Mouse (Mus musculus): ENCODE measurements around the gene Bsn. TPM values are rescaled to one million over a fixed set of nuclear protein-coding genes. Genes with fewer than 3 reads are reported as not detected.

Gene Bsn
- polyA plus RNA-seq, 1 experiment from 2014 or later = 4.4 TPM

DNA sequence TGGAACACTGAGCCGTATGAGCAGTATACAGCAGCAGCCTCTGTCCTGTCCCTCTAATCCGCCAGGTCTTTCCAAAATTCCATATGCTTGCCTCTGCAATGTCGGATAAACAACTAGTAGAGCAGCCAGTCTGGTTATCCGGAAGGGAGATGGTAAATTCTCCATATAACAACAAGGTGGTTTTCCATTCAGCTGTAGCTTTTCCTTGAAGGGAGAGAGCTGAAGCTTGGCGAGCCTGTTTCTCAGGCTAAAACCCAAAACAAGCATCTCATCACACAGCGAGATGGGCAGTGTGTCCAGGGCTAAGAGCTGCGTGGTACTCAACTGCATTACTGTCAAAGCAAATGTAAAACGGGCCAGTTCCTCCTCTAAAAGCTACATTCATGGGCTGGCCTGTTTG is 1.7 kb downstream of the Bsn start:
- Histone ChIP-seq H3K36me3 (ENCODE audit: control insufficient read depth, insufficient read depth, low read length) (no peaks in the 10 kb centered on the region), H3K4me1 (replicated peaks; ENCODE audit: control insufficient read depth, insufficient read depth, low read length) (no peaks in the 10 kb centered on the region), H3K27me3 (ENCODE audit: control insufficient read depth, insufficient read depth, low read length) (no peaks in the 10 kb centered on the region), H3K9me3 (ENCODE audit: control insufficient read depth, low read length) (no peaks in the 10 kb centered on the region), H3K27ac (ENCODE audit: low read depth, low read length) (no peak overlapping the region), H3K9ac (ENCODE audit: low read depth, low read length) (no peak overlapping the region), H3K4me2 (replicated peaks; ENCODE audit: low read depth, low read length) (no peak overlapping the region), H3K4me3 (ENCODE audit: low read depth, low read length) (no peak overlapping the region)
- 82% methylated on average over 8 of the region's 8 CpGs for WGBS
- no peak for ATAC-seq (ENCODE audit: low FRiP score)
- DNase-seq (ENCODE audit: low spot score) = no peak

DNA sequence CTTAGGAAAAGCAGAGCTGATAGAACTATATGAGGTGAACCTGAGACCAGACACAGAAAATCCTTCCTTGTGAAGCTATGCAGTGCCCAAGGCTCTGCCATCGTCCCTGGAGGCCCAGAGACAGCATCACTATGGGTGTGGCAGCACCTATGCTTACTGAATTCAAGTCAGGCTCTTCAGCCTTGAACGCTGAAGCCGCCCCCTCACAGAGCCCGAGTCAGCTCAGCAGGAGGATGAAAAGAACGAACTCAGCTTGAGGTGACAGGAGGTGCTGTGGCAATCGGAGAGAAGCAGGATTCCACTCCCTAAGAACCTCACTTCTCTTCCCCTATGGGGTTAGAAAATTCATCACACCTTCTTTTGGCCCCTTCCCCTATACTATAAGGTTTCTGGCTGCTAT is 2.6 kb downstream of the Bsn start:
- no peak overlapping the region for H3K9ac ChIP-seq (ENCODE audit: low read depth, low read length)
- 44% methylated on average over 6 of the region's 6 CpGs for WGBS
- no peak overlapping the region for H3K4me2 ChIP-seq (replicated peaks; ENCODE audit: low read depth, low read length)
- DNase-seq (ENCODE audit: low spot score) (no peak), ATAC-seq (ENCODE audit: low FRiP score) (no peak)
- H3K9me3 ChIP-seq (ENCODE audit: control insufficient read depth, low read length) = no peaks in the 10 kb centered on the region
- no peaks in the 10 kb centered on the region for H3K27me3 ChIP-seq (ENCODE audit: control insufficient read depth, insufficient read depth, low read length)
- no peak overlapping the region for H3K4me3 ChIP-seq (ENCODE audit: low read depth, low read length)
- H3K27ac ChIP-seq (ENCODE audit: low read depth, low read length) = no peak overlapping the region
- no peaks in the 10 kb centered on the region for H3K36me3 ChIP-seq (ENCODE audit: control insufficient read depth, insufficient read depth, low read length)
- H3K4me1 ChIP-seq (replicated peaks; ENCODE audit: control insufficient read depth, insufficient read depth, low read length) = no peaks in the 10 kb centered on the region

DNA sequence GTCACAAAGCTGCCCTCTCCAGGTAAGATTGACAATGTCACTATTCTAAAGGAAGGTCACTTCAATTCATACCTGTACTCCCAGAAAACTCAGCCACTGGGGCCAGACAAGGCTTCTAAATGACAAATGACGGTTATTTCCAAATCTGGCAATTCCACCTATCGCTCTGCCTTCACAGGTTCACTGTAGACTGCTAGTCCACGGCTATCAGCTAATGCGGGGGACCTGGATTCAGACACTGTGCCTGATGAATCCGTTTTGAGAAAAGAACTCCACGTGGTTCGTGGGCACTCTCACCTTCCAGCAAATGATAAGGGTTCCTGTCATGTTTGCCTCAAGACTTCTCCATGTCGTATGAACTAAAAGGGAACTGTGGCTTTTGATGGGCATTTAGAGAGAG is 4.4 kb downstream of the Bsn start:
- H3K9ac ChIP-seq (ENCODE audit: low read depth, low read length) = no peak overlapping the region
- no peaks in the 10 kb centered on the region for H3K4me1 ChIP-seq (replicated peaks; ENCODE audit: control insufficient read depth, insufficient read depth, low read length)
- WGBS = 82% methylated on average over 8 of the region's 8 CpGs
- no peak for ATAC-seq (ENCODE audit: low FRiP score)
- H3K36me3 ChIP-seq (ENCODE audit: control insufficient read depth, insufficient read depth, low read length) = no peaks in the 10 kb centered on the region
- no peaks in the 10 kb centered on the region for H3K9me3 ChIP-seq (ENCODE audit: control insufficient read depth, low read length)
- no peak overlapping the region for H3K27ac ChIP-seq (ENCODE audit: low read depth, low read length)
- H3K4me2 ChIP-seq (replicated peaks; ENCODE audit: low read depth, low read length) = no peak overlapping the region
- no peak overlapping the region for H3K4me3 ChIP-seq (ENCODE audit: low read depth, low read length)
- no peak for DNase-seq (ENCODE audit: low spot score)
- H3K27me3 ChIP-seq (ENCODE audit: control insufficient read depth, insufficient read depth, low read length) = no peaks in the 10 kb centered on the region

DNA sequence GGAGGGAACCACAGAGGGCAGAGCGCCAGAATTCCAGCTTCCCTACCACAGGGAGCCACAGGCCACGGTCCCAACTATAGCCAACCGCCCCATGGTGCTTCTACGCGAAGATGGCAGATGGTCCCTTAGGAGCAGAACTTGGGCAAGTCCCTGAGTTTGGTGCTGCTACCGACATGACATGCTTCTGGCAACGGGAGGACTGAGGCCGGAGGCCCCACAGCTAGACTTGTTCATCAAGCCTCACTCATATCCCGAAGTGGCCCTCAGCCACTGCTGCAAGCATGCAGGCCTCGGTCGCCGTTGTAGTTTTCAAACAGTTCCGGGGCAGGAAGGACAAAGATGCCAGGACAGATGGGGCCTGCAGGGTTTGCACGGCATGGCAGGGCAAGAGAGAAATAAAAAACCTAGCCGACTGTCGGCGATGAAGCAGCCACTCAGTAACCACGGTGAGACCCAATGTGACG is 6.6 kb downstream of the Bsn start:
- H3K27me3 ChIP-seq (ENCODE audit: control insufficient read depth, insufficient read depth, low read length) = no peaks in the 10 kb centered on the region
- WGBS = 93% methylated on average over 19 of the region's 19 CpGs
- H3K36me3 ChIP-seq (ENCODE audit: control insufficient read depth, insufficient read depth, low read length) = no peaks in the 10 kb centered on the region
- no peak overlapping the region for H3K4me3 ChIP-seq (ENCODE audit: low read depth, low read length)
- ATAC-seq (ENCODE audit: low FRiP score) = no peak
- 0 out of 2 replicates have a peak, but pooled peaks cover 2% of the 10 kb centered on the region for H3K4me1 ChIP-seq (replicated peaks; ENCODE audit: control insufficient read depth, insufficient read depth, low read length)
- DNase-seq (ENCODE audit: low spot score) = no peak
- H3K4me2 ChIP-seq (replicated peaks; ENCODE audit: low read depth, low read length) = no peak overlapping the region
- no peak overlapping the region for H3K27ac ChIP-seq (ENCODE audit: low read depth, low read length)
- H3K9ac ChIP-seq (ENCODE audit: low read depth, low read length) = no peak overlapping the region
- no peaks in the 10 kb centered on the region for H3K9me3 ChIP-seq (ENCODE audit: control insufficient read depth, low read length)

DNA sequence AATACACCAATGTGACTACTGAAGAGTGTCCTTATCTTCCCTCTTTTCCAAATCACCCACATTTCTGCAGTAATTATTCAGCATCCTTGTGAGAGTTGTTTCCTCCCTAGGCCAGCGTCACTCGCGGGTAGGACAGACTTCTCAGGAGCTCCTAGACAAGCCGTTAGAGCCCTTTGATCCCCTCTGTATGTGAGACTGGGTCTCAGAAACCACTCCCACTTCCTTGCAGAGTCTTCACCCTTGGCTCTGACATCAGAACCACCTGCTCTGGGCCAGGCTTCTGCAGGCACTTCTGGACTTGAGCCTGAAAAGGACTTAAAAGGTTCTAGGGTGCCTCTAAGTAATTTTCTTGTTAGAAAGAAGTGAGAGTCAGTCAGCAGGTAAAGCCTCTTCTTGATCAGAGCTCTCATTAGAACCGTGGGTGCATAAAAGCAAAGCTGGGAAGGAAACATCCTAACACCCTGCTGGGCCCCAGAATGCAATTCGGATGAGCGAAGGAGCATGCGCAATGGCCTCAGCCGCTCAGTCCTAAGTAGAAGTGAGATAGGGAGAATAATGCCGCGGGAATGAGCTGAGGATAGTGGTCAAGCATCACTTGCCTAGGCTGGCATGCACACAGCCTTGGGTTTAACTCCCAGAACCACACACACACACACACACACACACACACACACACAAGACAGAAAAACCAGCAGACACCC is 7.2 kb downstream of the Bsn start:
- Histone ChIP-seq H3K4me1 (replicated peaks; ENCODE audit: control insufficient read depth, insufficient read depth, low read length) (0 out of 2 replicates have a peak, but pooled peaks cover 2% of the 10 kb centered on the region), H3K27ac (ENCODE audit: low read depth, low read length) (no peak overlapping the region), H3K27me3 (ENCODE audit: control insufficient read depth, insufficient read depth, low read length) (no peaks in the 10 kb centered on the region), H3K4me2 (replicated peaks; ENCODE audit: low read depth, low read length) (no peak overlapping the region), H3K4me3 (ENCODE audit: low read depth, low read length) (no peak overlapping the region), H3K9ac (ENCODE audit: low read depth, low read length) (no peak overlapping the region), H3K36me3 (ENCODE audit: control insufficient read depth, insufficient read depth, low read length) (no peaks in the 10 kb centered on the region), H3K9me3 (ENCODE audit: control insufficient read depth, low read length) (no peaks in the 10 kb centered on the region)
- DNase-seq (ENCODE audit: low spot score) (no peak), ATAC-seq (ENCODE audit: low FRiP score) (no peak)
- whole genome bisulfite sequencing = 73% methylated on average over 11 of the region's 11 CpGs

DNA sequence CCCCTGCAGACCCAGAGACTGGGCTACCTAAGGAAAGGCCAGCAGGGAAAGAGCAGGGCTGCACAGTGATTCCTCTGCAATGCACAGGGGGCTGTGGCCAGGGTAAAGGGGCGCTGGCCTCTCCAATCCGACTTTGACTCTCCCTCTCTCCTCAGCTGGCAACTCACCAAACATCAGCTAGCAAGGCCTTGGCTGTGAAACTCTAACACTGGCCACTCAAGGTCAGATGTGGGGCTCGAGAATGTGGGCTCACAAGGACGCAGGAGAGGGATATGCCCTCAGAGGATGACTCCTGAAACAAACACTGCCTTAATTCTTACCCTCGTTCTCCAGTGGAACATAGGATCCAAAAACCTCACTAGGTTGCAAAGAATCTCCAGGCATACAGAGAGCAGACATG is 11.8 kb downstream of the Bsn start:
- Histone ChIP-seq H3K4me3 (ENCODE audit: low read depth, low read length) (no peak overlapping the region), H3K27me3 (ENCODE audit: control insufficient read depth, insufficient read depth, low read length) (no peaks in the 10 kb centered on the region)

DNA sequence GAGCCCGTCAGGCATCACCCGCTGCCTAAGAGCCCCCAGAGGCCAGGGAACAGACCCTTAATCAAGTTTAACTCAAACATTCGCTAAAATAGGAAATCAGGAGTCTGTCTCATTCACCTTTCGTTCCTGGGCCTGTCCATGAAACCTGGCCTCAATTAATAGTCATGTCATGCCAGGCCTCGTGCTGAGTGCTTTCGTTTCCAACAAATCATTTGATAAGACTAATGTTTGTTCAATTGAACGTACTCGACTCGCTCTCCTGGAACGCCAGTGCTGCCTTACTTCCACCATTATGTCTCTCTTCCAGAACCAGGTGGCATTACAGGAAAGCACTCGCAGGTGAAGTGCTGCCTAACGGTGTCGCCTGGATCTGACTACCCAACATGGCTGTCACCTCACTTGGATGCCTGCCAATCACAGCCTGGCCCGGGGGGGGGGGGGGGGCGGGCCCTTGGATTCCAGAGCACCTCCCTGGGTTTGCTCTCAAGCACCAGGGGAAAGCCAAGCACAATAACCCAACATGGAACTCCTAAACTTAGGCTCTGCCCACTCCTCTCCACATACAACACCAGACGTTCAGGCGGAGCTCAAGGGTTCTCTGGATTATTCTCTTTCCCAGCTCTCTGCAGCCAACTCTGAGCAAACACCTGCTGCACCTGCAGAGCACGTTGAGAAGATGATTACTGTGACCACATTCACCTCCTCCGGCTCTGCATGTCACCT is 14.9 kb downstream of the Bsn start:
- no peak overlapping the region for H3K9ac ChIP-seq (ENCODE audit: low read depth, low read length)
- H3K36me3 ChIP-seq (ENCODE audit: control insufficient read depth, insufficient read depth, low read length) = no peaks in the 10 kb centered on the region
- 84% methylated on average over 19 of the region's 19 CpGs for WGBS

More for the DNA sequence above, 11.8 kb downstream of the Bsn start:
- DNase-seq (ENCODE audit: low spot score) (no peak), ATAC-seq (ENCODE audit: low FRiP score) (no peak)
- H3K4me1 ChIP-seq (replicated peaks; ENCODE audit: control insufficient read depth, insufficient read depth, low read length) = 0 out of 2 replicates have a peak, but pooled peaks cover 2% of the 10 kb centered on the region
- H3K27ac ChIP-seq (ENCODE audit: low read depth, low read length) = no peak overlapping the region
- 85% methylated on average over 5 of the region's 5 CpGs for WGBS
- H3K4me2 ChIP-seq (replicated peaks; ENCODE audit: low read depth, low read length) = no peak overlapping the region
- no peaks in the 10 kb centered on the region for H3K9me3 ChIP-seq (ENCODE audit: control insufficient read depth, low read length)
- H3K9ac ChIP-seq (ENCODE audit: low read depth, low read length) = no peak overlapping the region
- no peaks in the 10 kb centered on the region for H3K36me3 ChIP-seq (ENCODE audit: control insufficient read depth, insufficient read depth, low read length)

DNA sequence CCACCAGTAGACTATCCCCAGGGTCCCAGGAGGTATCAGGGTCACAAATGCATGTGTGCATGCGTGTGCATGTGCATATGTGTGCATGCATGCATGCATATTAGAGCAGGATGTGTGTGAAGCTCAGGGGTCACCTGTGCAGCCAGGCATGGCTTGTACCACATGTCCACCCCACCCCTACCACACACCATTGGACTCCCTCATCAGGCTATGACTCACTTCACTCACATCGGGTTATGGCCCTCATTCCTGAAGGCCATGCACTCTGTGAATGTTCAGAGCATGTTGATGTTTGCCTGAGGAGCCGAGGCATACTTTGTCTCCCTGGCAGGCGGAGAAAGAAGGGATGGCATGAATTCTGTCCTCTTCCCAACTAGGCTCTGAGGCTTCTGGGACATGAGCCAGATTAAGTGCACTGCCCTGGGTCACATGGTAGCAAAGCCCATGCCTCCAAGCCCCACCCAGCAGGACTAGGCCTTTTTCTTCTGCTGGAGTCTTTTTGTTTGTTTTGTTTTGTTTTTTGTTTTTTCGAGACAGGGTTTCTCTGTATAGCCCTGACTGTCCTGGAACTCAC is 17.3 kb downstream of the Bsn start:
- H3K36me3 ChIP-seq (ENCODE audit: control insufficient read depth, insufficient read depth, low read length) = no peaks in the 10 kb centered on the region
- H3K27me3 ChIP-seq (ENCODE audit: control insufficient read depth, insufficient read depth, low read length) = no peaks in the 10 kb centered on the region
- H3K4me3 ChIP-seq (ENCODE audit: low read depth, low read length) = no peak overlapping the region
- no peaks in the 10 kb centered on the region for H3K9me3 ChIP-seq (ENCODE audit: control insufficient read depth, low read length)
- no peaks in the 10 kb centered on the region for H3K4me1 ChIP-seq (replicated peaks; ENCODE audit: control insufficient read depth, insufficient read depth, low read length)
- no peak for ATAC-seq (ENCODE audit: low FRiP score)
- H3K4me2 ChIP-seq (replicated peaks; ENCODE audit: low read depth, low read length) = no peak overlapping the region
- H3K9ac ChIP-seq (ENCODE audit: low read depth, low read length) = no peak overlapping the region
- WGBS = 82% methylated on average over 5 of the region's 5 CpGs
- DNase-seq (ENCODE audit: low spot score) = no peak
- H3K27ac ChIP-seq (ENCODE audit: low read depth, low read length) = no peak overlapping the region

More for the DNA sequence above, 14.9 kb downstream of the Bsn start:
- Histone ChIP-seq H3K4me3 (ENCODE audit: low read depth, low read length) (no peak overlapping the region), H3K27ac (ENCODE audit: low read depth, low read length) (no peak overlapping the region), H3K9me3 (ENCODE audit: control insufficient read depth, low read length) (no peaks in the 10 kb centered on the region), H3K27me3 (ENCODE audit: control insufficient read depth, insufficient read depth, low read length) (no peaks in the 10 kb centered on the region), H3K4me2 (replicated peaks; ENCODE audit: low read depth, low read length) (no peak overlapping the region), H3K4me1 (replicated peaks; ENCODE audit: control insufficient read depth, insufficient read depth, low read length) (0 out of 2 replicates have a peak, but pooled peaks cover 2% of the 10 kb centered on the region)
- DNase-seq (ENCODE audit: low spot score) (no peak), ATAC-seq (ENCODE audit: low FRiP score) (no peak)
